Mouse (Mus musculus) monocyte, adult 5-6 weeks (primary cell): ENCODE measurements around the gene Slc22a2. TPM values are rescaled to one million over a fixed set of nuclear protein-coding genes. Genes with fewer than 3 reads are reported as not detected.

Source experiments
- ATAC-seq: fragments of 153-309, 156-312 bp; replicated peaks from 2 replicates; pipeline ENCODE4 v1.8.0; 2017; ENCODE audit warnings: mild to moderate bottlenecking; ENCODE audit not compliant: low TSS enrichment, insufficient number of reproducible peaks, severe bottlenecking, poor library complexity, low FRiP score
- total RNA-seq: library from RNA; stranded (forward); fragments of 200-1000, 200-491, 200-594 nt; gene quantifications from 3 replicates; pipeline ENCODE4 v1.2.3, GENCODE M21; 2017

Gene Slc22a2
- total RNA-seq, 1 experiment from 2014 or later, result not detected

DNA sequence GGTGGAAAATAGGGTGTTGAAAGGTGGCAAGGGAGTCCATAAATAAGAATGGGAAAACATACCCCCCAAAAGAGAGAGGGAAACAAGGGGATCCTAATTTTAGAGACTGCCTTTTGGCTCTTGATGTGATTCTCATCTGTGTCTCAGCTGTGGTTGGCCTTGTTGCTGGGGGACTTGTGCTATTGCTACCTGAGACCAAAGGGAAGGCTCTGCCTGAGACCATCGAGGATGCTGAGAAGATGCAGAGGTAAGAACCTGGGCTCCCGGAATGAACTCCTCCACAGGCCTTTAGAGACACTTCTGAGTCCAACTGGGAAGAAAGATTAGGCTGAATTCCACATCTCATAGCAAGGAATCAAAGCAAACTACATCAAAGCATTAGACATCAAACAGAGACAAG lies 35.7 kb downstream of the Slc22a2 start:
- ATAC-seq, result no peak

DNA sequence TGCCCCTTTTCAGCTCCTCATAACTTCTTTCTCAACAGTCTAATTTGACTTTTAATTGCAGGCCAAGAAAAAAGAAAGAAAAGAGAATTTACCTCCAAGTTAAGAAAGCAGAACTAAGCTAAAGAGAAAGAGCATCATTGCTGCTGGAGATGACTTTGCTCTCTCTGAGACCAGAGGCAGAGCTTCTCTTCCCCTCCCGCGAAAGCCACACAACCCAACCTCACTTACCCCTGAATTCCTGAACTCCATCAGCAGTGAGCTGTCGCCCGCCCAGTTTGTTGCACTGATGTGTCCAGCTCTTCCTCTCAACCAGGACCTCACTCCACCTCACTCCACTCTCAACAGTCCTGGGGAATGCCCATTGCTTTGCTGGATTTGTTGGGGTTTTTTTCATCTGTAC lies 44.1 kb downstream of the Slc22a2 start:
- no peak for ATAC-seq

- ATAC-seq, result no peak
Measured at GRCm38 (mm10) chr17:12630976-12631730, 47.2 kb downstream of the Slc22a2 start.

DNA sequence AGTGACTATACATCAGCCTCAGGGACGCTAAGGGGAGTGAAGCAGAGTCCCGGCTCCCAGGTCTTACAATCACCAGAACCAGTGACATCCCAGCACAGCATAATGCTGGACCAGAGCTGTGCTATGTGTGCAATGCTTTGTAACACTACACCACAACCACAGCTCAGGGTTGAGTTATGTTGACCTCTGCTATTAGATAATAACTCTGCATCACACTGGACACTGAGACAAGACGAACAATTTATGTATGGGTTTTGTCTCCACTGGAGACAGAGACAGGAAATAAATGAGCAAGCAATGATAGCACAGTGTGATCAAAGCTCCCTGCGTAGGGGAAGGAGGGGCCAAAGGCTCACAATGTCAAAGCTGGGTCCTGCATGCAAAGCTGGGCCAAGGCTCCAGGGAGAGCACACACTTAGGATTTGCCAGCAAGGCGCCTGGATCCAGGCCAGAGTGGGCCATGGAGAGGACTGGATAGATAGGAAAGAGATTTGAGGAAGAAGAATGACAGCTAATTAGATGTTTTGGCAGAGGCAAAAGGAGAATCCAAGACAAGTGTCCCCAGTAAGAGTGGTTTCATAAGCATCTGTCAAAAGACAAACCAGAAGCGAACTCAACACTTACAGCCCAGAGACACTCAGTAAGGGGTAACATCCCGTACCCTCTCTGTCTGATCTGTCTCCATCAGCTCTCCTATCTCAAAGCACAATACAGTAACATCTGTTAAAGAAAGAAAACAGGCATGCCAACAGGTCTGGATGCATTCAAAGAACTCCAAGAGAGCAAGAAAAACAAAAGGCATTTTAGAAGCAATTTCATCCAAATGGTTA lies 48.1 kb downstream of the Slc22a2 start:
- ATAC-seq, result no peak

DNA sequence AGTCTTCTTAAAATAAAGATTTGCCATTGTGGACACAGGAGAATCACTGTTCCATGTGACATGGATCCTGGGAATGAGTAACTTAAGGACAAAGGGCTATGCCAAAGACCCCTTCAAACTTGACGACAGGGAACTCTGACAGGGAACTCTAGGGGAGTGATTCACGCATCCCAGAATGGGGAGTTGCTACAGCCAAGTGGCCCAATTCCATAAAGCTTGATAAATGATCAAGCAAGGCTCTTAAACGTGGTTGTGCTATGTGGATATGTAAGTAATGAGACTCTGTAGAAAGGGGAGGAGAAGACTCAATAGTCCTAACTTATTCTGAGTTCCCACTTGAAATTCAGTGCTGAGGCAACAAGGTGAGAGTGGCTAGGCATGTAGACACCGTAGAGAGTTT lies 50.9 kb downstream of the Slc22a2 start:
- no peak for ATAC-seq

DNA sequence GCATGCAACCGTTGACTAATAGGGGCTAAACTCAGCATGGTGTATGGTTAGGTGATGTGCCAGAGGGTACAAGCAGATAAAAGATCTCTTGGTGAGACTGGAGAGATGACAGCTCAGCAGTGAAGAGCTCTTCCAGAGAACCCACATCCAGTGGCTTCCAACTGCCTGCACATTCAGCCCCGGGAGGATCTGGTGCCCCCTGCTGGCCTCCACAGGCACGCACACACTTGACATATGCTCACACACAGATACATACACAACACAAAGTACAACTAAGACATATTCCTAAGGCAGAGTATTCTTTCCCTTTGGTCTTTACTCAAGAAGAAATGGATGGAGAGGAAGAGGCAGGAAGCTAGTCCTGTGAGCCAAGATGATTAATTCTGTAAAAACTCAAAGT lies 55.7 kb downstream of the Slc22a2 start:
- ATAC-seq, result no peak

DNA sequence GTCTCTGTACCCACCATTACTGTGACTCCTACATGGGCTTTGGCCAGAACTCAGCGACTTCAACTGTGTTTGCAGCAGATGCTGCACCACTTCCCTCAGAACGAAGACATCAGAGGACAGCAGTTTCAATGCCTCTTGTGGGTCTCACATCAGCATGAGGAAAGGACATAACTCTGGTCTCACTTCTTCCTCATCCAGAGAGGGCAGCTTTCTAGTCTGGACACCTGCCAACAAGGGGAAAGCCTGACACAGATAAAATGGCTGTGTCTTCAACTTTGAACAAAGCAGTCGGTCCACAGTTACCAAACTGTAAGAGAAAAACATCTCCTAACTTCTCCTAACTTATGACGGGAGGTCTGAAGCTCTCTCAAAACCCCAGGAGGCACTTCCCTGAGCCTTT lies 57.2 kb downstream of the Slc22a2 start:
- ATAC-seq, result no peak

DNA sequence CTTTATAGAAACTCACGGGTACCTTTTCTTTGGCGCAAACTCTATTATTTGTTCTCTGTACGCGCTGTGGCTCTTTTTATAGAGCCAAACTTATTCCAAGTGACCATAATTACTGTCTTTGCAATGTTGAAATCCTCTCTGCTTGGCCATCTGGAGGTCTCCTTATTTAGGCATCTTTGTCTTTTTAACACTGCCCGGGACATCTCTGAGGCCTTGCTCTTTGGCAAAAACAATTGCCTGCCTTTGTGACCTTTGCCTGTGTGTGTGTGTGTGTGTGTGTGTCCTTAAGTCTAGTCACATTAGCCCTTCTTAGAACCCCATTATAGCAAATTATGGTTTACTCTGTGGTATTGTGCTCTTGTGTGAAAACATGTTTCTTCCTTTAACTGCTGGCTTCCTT lies 61.5 kb downstream of the Slc22a2 start:
- no peak for ATAC-seq

DNA sequence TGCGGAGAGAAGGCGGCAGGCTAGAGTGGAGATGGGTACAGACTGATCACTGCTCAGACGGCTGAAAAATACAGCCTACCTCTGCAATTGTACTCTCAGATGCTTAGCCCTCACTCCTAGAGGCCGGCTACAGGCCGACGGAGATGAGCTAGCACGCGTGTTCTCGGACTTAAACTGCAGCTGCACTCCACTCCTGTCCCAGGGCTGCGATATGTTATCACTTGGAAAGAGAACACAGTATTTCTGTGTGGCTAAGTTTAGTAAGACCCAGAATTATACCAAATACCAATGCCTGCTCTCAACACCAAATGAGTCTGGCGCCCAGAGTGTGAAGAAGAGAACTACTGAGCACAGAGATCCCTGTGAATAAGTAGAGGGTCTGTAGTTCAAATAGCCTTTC lies 68.7 kb downstream of the Slc22a2 start:
- no peak for ATAC-seq

DNA sequence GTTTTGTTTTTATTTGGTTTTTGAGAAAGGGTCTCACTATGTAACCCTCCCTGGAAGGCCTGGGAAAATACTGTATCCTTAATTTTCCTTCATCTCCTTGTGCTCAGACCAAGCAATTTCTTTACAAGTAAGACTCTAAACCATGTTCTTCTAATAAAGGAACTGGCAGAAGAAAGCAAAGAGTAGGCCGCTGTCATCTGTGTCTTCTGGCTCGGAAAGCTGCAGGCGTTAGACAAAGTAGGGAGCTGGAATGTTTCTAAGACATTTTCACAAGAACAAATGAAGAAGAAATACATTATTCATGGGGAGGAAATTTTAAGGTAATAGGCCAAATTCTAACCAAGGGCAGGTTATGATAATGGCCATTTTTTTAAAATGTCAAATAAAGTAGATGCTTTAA lies 70.1 kb downstream of the Slc22a2 start:
- no peak for ATAC-seq

DNA sequence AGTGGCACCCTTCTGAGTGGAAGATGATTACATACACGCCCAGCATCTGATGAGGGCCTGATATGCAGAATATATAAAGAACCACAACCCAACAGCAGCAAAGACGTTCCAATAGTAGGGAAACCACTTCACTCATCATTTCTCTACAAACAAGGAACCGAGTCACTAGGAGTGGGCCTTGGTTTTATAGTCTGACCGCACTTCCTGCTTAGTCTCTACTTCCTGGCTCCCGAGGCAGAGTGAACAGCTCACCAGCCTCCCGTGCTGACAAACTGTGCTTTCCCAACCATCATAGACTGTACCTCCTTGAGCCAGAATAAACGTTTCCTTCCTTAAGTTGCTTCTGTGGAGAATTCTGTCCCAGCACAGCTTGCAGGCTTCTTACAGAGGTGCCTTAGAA lies 71.9 kb downstream of the Slc22a2 start:
- ATAC-seq, result no peak

GRCm38 (mm10) chr17:12658784-12659183 lies 74.9 kb downstream of the Slc22a2 start:
- no peak for ATAC-seq

DNA sequence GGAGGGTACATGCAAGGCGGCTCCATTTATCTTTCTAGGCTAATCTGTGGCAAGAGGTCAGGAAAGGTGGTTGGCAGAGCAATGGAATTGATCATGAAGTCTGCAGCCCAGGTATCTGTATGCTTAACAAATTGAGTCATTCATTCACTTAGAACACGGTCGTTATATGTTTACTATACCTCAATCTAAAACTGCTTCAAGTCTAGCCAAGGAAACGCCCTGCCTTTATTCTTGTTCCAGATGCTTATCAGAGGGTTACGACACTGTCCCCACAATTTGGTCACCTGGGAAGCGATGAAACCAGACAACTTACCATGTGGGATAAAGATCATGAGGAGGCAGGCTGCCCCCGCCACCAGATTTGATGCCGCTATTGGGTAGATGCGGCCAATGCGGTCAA lies 75.3 kb downstream of the Slc22a2 start:
- ATAC-seq, result no peak

- no peak for ATAC-seq
Measured at GRCm38 (mm10) chr17:12660572-12661260, 76.8 kb downstream of the Slc22a2 start.

- no peak for ATAC-seq
Measured at GRCm38 (mm10) chr17:12664156-12664555, 80.2 kb downstream of the Slc22a2 start.

DNA sequence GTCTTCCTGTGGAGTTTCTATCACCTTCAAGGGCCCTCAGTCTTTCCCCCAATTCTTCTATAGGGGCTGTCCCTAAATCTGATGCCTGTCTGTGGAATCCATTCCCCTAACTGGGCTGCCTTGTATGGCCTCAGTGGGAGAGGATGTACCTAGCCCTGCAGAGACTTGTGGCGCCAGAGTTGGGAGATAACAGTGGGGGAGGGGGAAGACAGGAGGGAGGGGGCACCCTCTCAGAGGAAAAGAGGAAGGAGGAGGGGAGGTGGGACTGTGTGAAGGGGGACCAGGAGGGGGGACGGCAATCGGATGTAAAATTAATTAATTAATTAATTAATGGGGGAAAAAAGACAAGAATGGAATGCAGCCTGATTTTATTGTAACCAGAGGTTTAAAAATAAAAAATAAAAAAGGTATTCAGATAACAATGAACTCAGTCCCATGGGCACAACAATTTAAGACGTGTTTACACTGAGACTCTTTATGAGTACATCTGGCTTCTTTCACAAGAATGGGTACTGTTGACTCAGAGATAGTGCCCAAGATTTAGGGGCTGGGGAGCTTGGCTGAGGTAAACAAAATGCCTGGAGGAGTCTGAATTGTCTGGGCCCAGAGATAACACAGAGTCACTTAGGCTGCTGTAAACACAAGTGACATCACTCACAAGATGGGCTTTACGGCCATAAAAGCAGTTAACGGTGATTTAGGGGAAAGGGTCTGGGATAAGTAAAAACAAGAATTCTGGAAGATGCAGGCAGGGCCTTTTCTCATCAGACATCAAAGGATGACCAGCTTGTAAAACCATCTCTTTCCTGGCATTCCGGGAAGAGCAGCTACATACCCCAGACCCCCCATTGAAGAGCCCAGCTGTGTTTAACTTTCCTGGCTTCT lies 84.8 kb downstream of the Slc22a2 start:
- no peak for ATAC-seq

GRCm38 (mm10) chr17:12669363-12669679 lies 85.4 kb downstream of the Slc22a2 start:
- ATAC-seq, result no peak

DNA sequence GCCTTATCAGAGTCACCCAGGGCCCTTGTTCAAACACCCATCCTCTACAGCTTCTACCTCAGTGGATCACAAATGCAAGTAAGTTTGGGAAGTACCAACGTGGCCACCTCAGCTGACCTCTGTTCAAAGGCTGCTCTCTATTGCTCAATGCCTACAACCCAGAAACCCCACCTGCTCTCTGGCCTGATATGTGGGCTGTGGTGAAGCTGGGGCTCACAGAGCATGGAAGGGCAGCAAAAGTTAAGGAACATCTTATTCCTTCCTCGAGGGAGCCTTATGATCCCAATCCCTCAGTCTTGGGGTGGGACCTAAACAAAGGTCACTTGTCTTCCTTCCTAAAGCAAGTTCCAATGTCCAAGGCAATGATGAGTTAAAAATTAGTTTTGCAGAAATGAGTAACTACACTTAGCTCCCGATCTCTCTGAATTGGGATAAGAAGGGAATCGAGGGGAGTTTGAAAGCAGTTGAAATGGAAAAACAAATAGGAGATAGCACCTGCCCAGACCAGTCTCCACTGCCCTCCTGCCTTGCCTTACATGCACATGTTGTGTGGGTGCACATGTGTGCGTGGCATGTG lies 87.2 kb downstream of the Slc22a2 start:
- no peak for ATAC-seq
